Mouse (Mus musculus) liver, adult (tissue): ENCODE measurements at regions not wholly inside any gene's neighbourhood (a gene's known extent, or its start where the extent isn't known, plus 50 kb on each side); places are given as distances from the start of the nearest gene placed in this dataset.

Experiments used
- GATA4 ChIP-seq: IDR thresholded peaks from 2 replicates; pipeline ENCODE4 v1.6.1; 2014; ENCODE audit warnings: mild to moderate bottlenecking, low read length; ENCODE audit not compliant: insufficient replicate concordance

- no peak for TF ChIP-seq GATA4
Measured at GRCm38 (mm10) chr15:85667906-85668590, 66.7 kb upstream of the Ppara start.

- no peak for TF ChIP-seq GATA4
Measured at GRCm38 (mm10) chr15:85668871-85669651, 65.7 kb upstream of the Ppara start.

- no peak for TF ChIP-seq GATA4
Measured at GRCm38 (mm10) chr15:85669652-85670175, 65.1 kb upstream of the Ppara start.

GRCm38 (mm10) chr15:85670176-85670788 is 64.5 kb upstream of the Ppara start:
- TF ChIP-seq GATA4 = no peak

- no peak; the same call in 1 of the 2 replicates for TF ChIP-seq GATA4
Measured at GRCm38 (mm10) chr15:85670789-85671700, 63.7 kb upstream of the Ppara start.

- no peak for TF ChIP-seq GATA4
Measured at GRCm38 (mm10) chr15:85671701-85672191, 63.0 kb upstream of the Ppara start.

- TF ChIP-seq GATA4 = no peak
Measured at GRCm38 (mm10) chr15:85672376-85672775, 62.4 kb upstream of the Ppara start.

GRCm38 (mm10) chr15:85672931-85673330 is 61.9 kb upstream of the Ppara start:
- TF ChIP-seq GATA4 = no peak

- no peak for TF ChIP-seq GATA4
Measured at GRCm38 (mm10) chr15:85673506-85673905, 61.3 kb upstream of the Ppara start.

GRCm38 (mm10) chr15:85674191-85674984 is 60.4 kb upstream of the Ppara start:
- TF ChIP-seq GATA4 = no peak

- TF ChIP-seq GATA4 = no peak
Measured at GRCm38 (mm10) chr15:85675126-85675525, 59.7 kb upstream of the Ppara start.

- no peak for TF ChIP-seq GATA4
Measured at GRCm38 (mm10) chr15:85675736-85676135, 59.0 kb upstream of the Ppara start.

- no peak for TF ChIP-seq GATA4
Measured at GRCm38 (mm10) chr15:85676156-85676555, 58.6 kb upstream of the Ppara start.

GRCm38 (mm10) chr15:85676871-85677270 is 57.9 kb upstream of the Ppara start:
- no peak for TF ChIP-seq GATA4
